Mouse (Mus musculus): Measurements from ENCODE around the gene Reln. TPM values are rescaled to one million over a fixed set of nuclear protein-coding genes. Genes with fewer than 3 reads are reported as not detected.

The Reln gene
- polyA plus RNA-seq, 1 experiment from 2014 or later, result 10.6 TPM

DNA sequence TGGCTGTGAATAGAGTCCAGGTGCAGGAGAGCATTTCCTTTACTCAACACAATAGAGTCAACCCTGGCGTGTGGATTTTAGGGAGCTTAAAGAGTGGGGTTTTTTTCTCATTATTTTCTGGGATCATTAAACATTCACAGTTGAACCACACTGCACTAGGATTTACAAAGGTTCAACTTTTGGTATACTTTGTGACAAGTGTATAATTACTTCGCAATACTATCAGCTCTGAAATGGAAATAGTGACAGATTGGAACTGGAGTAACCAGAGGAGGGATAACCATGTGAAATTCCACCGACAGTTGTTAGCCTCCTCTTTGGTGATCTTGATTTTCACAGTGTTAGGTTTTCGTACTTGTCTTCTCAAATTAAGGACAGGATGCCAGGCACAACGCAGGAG lies 250.5 kb downstream of the Reln start:
- DNase-seq (ENCODE audit: low spot score) (no peak), ATAC-seq (ENCODE audit: low FRiP score) (no peak)
- Histone ChIP-seq H3K36me3 (ENCODE audit: control insufficient read depth, insufficient read depth, low read length) (no peaks in the 10 kb centered on the region), H3K9me3 (ENCODE audit: control insufficient read depth, low read length) (no peaks in the 10 kb centered on the region), H3K4me2 (replicated peaks; ENCODE audit: low read depth, low read length) (no peak overlapping the region), H3K4me3 (ENCODE audit: low read depth, low read length) (no peak overlapping the region), H3K27me3 (ENCODE audit: control insufficient read depth, insufficient read depth, low read length) (no peaks in the 10 kb centered on the region), H3K27ac (ENCODE audit: low read depth, low read length) (no peak overlapping the region), H3K4me1 (replicated peaks; ENCODE audit: control insufficient read depth, insufficient read depth, low read length) (no peaks in the 10 kb centered on the region), H3K9ac (ENCODE audit: low read depth, low read length) (no peak overlapping the region)
- WGBS, result 86% methylated on average over 5 of the region's 5 CpGs

- H3K4me3 ChIP-seq (ENCODE audit: low read depth, low read length), result no peak overlapping the region
- no peak overlapping the region for H3K4me2 ChIP-seq (replicated peaks; ENCODE audit: low read depth, low read length)
- no peaks in the 10 kb centered on the region for H3K36me3 ChIP-seq (ENCODE audit: control insufficient read depth, insufficient read depth, low read length)
- H3K9ac ChIP-seq (ENCODE audit: low read depth, low read length), result no peak overlapping the region
- H3K4me1 ChIP-seq (replicated peaks; ENCODE audit: control insufficient read depth, insufficient read depth, low read length), result no peaks in the 10 kb centered on the region
- H3K9me3 ChIP-seq (ENCODE audit: control insufficient read depth, low read length), result no peaks in the 10 kb centered on the region
- 0 out of 2 replicates have a peak, but pooled peaks have one; percentile 35 for ATAC-seq (ENCODE audit: low FRiP score)
- H3K27me3 ChIP-seq (ENCODE audit: control insufficient read depth, insufficient read depth, low read length), result no peaks in the 10 kb centered on the region
- peak; percentile 14 for DNase-seq (ENCODE audit: low spot score)
- 66% methylated on average over 9 of the region's 9 CpGs for WGBS
- no peak overlapping the region for H3K27ac ChIP-seq (ENCODE audit: low read depth, low read length)
These were observed 251.2 kb downstream of the Reln start for GRCm38 (mm10) chr5:22093157-22093865.

DNA sequence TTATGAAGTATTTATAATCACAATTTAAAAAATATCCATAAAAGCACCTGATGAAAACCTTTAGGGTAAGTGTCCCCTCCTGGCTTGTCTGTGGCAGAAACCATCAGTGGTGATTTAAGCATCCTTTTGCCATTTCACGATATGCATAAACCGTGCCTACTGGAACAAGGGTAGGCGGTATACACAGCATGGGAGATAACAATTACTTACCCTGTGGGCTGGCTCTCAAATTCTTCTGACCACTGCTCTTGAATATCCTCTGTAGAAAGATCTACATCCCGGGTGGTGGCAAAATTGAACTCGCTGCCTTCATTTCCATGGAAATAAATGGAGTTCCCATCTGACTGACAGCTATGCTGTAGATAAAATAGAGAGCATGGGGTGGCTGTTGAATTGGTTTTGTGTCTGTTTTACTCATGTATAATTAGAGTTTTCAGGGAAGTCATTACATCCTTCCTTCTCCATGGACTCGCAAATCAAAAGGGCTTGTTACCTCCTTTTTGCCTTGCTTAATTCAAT lies 264.0 kb downstream of the Reln start:
- Histone ChIP-seq H3K36me3 (ENCODE audit: control insufficient read depth, insufficient read depth, low read length) (no peaks in the 10 kb centered on the region), H3K9ac (ENCODE audit: low read depth, low read length) (no peak overlapping the region), H3K9me3 (ENCODE audit: control insufficient read depth, low read length) (no peaks in the 10 kb centered on the region), H3K27ac (ENCODE audit: low read depth, low read length) (no peak overlapping the region), H3K4me2 (replicated peaks; ENCODE audit: low read depth, low read length) (no peak overlapping the region), H3K4me3 (ENCODE audit: low read depth, low read length) (no peak overlapping the region), H3K27me3 (ENCODE audit: control insufficient read depth, insufficient read depth, low read length) (peaks cover 5% of the 10 kb centered on the region; the same call in 1 of the 2 replicates), H3K4me1 (replicated peaks; ENCODE audit: control insufficient read depth, insufficient read depth, low read length) (no peaks in the 10 kb centered on the region)
- no peak for DNase-seq (ENCODE audit: low spot score)
- 57% methylated on average over 6 of the region's 6 CpGs for WGBS
- ATAC-seq (ENCODE audit: low FRiP score), result peak; percentile 17; the same call in 1 of the 2 replicates

- H3K27me3 ChIP-seq (ENCODE audit: control insufficient read depth, insufficient read depth, low read length), result peaks cover 2% of the 10 kb centered on the region; the same call in 1 of the 2 replicates
- WGBS, result 62% methylated on average over 5 of the region's 5 CpGs
- no peak overlapping the region for H3K4me3 ChIP-seq (ENCODE audit: low read depth, low read length)
- H3K4me1 ChIP-seq (replicated peaks; ENCODE audit: control insufficient read depth, insufficient read depth, low read length), result no peaks in the 10 kb centered on the region
- H3K9ac ChIP-seq (ENCODE audit: low read depth, low read length), result no peak overlapping the region
- no peaks in the 10 kb centered on the region for H3K9me3 ChIP-seq (ENCODE audit: control insufficient read depth, low read length)
- no peaks in the 10 kb centered on the region for H3K36me3 ChIP-seq (ENCODE audit: control insufficient read depth, insufficient read depth, low read length)
- no peak overlapping the region for H3K4me2 ChIP-seq (replicated peaks; ENCODE audit: low read depth, low read length)
- H3K27ac ChIP-seq (ENCODE audit: low read depth, low read length), result no peak overlapping the region
- DNase-seq (ENCODE audit: low spot score) (no peak), ATAC-seq (ENCODE audit: low FRiP score) (no peak)
These were observed 269.5 kb downstream of the Reln start for GRCm38 (mm10) chr5:22074971-22075370.

GRCm38 (mm10) chr5:22072591-22072990 lies 271.9 kb downstream of the Reln start:
- no peaks in the 10 kb centered on the region for H3K36me3 ChIP-seq (ENCODE audit: control insufficient read depth, insufficient read depth, low read length)
- no peaks in the 10 kb centered on the region for H3K9me3 ChIP-seq (ENCODE audit: control insufficient read depth, low read length)
- no peak overlapping the region for H3K4me2 ChIP-seq (replicated peaks; ENCODE audit: low read depth, low read length)
- H3K4me1 ChIP-seq (replicated peaks; ENCODE audit: control insufficient read depth, insufficient read depth, low read length), result no peaks in the 10 kb centered on the region
- 83% methylated on average over 6 of the region's 6 CpGs for WGBS
- H3K27ac ChIP-seq (ENCODE audit: low read depth, low read length), result no peak overlapping the region
- no peak for DNase-seq (ENCODE audit: low spot score)
- ATAC-seq (ENCODE audit: low FRiP score), result no peak
- H3K27me3 ChIP-seq (ENCODE audit: control insufficient read depth, insufficient read depth, low read length), result no peaks in the 10 kb centered on the region; the same call in 1 of the 2 replicates
- H3K9ac ChIP-seq (ENCODE audit: low read depth, low read length), result no peak overlapping the region
- H3K4me3 ChIP-seq (ENCODE audit: low read depth, low read length), result no peak overlapping the region

DNA sequence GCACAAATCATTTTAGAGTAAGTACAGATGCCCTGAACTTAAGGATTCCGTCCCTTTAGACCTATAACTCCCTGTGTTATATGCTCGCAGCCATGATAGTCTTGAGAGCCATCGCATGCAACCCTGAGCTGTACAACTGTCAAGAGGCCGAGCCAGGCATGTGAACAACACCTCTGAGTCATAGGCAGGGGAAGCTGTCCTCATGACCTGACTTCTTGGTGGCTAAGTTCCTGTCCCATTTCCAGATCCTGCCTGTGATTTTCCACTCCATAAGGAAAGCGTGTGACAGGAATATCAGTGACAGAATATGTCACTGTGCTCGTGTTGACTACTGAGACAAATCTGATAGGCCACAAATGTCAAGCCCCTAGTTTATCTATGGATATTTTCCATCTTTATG lies 285.3 kb downstream of the Reln start:
- ATAC-seq (ENCODE audit: low FRiP score), result no peak
- 89% methylated on average over 6 of the region's 6 CpGs for WGBS

GRCm38 (mm10) chr5:22041825-22042224 lies 302.7 kb downstream of the Reln start:
- WGBS, result 92% methylated on average over 6 of the region's 6 CpGs
- no peaks in the 10 kb centered on the region for H3K4me1 ChIP-seq (replicated peaks; ENCODE audit: control insufficient read depth, insufficient read depth, low read length)
- no peak for DNase-seq (ENCODE audit: low spot score)
- no peak for ATAC-seq (ENCODE audit: low FRiP score)
- no peak overlapping the region for H3K4me3 ChIP-seq (ENCODE audit: low read depth, low read length)
- no peak overlapping the region for H3K27ac ChIP-seq (ENCODE audit: low read depth, low read length)
- H3K4me2 ChIP-seq (replicated peaks; ENCODE audit: low read depth, low read length), result no peak overlapping the region
- no peaks in the 10 kb centered on the region for H3K36me3 ChIP-seq (ENCODE audit: control insufficient read depth, insufficient read depth, low read length)
- no peaks in the 10 kb centered on the region for H3K9me3 ChIP-seq (ENCODE audit: control insufficient read depth, low read length)
- H3K27me3 ChIP-seq (ENCODE audit: control insufficient read depth, insufficient read depth, low read length), result no peaks in the 10 kb centered on the region
- H3K9ac ChIP-seq (ENCODE audit: low read depth, low read length), result no peak overlapping the region

More for the DNA sequence above, 285.3 kb downstream of the Reln start:
- Histone ChIP-seq H3K27me3 (ENCODE audit: control insufficient read depth, insufficient read depth, low read length) (no peaks in the 10 kb centered on the region), H3K36me3 (ENCODE audit: control insufficient read depth, insufficient read depth, low read length) (no peaks in the 10 kb centered on the region), H3K9me3 (ENCODE audit: control insufficient read depth, low read length) (no peaks in the 10 kb centered on the region), H3K27ac (ENCODE audit: low read depth, low read length) (no peak overlapping the region), H3K9ac (ENCODE audit: low read depth, low read length) (no peak overlapping the region), H3K4me1 (replicated peaks; ENCODE audit: control insufficient read depth, insufficient read depth, low read length) (no peaks in the 10 kb centered on the region), H3K4me2 (replicated peaks; ENCODE audit: low read depth, low read length) (no peak overlapping the region), H3K4me3 (ENCODE audit: low read depth, low read length) (no peak overlapping the region)
- DNase-seq (ENCODE audit: low spot score), result no peak

- Histone ChIP-seq H3K4me2 (replicated peaks; ENCODE audit: low read depth, low read length) (no peak overlapping the region), H3K4me3 (ENCODE audit: low read depth, low read length) (no peak overlapping the region), H3K9me3 (ENCODE audit: control insufficient read depth, low read length) (no peaks in the 10 kb centered on the region), H3K27me3 (ENCODE audit: control insufficient read depth, insufficient read depth, low read length) (no peaks in the 10 kb centered on the region), H3K4me1 (replicated peaks; ENCODE audit: control insufficient read depth, insufficient read depth, low read length) (no peaks in the 10 kb centered on the region), H3K36me3 (ENCODE audit: control insufficient read depth, insufficient read depth, low read length) (no peaks in the 10 kb centered on the region), H3K27ac (ENCODE audit: low read depth, low read length) (no peak overlapping the region), H3K9ac (ENCODE audit: low read depth, low read length) (no peak overlapping the region)
- ATAC-seq (ENCODE audit: low FRiP score) (no peak), DNase-seq (ENCODE audit: low spot score) (no peak)
- 89% methylated on average over 12 of the region's 12 CpGs for WGBS
These were observed 304.9 kb downstream of the Reln start for GRCm38 (mm10) chr5:22039375-22040149.

All from hindbrain, embryonic 11.5 days (tissue).